Comparison of ENCODE assay signal across 24 mouse cellular contexts in genomic region chr2:82282591-82283269, GRCm38 (mm10).
DNase-seq lines count a peak whose midpoint lies in the region; ATAC-seq lines count a peak whose summit lies in the region.
"Had no signal": no experiment of that assay in that cellular context is flagged by ENCODE, and none has a peak within 500 bp of the region (broad histone marks: within the 10 kb centered on the region; RNA-seq: fewer than 3 reads in every experiment).

No protein-coding gene starts in this region.

- H3K4me1 ChIP-seq in embryonic facial prominence, embryonic 14.5 days (ENCODE audit: control insufficient read depth, insufficient read depth, low read length): no peaks in the 10 kb centered on the region
- H3K4me1 ChIP-seq in embryonic facial prominence, embryonic 10.5 days: no peaks in the 10 kb centered on the region
- H3K4me1 ChIP-seq in hindbrain, embryonic 14.5 days (replicated peaks; ENCODE audit: control insufficient read depth, insufficient read depth, low read length): no peaks in the 10 kb centered on the region
- H3K4me1 ChIP-seq in hindbrain, embryonic 11.5 days (replicated peaks; ENCODE audit: control insufficient read depth, insufficient read depth, low read length): no peaks in the 10 kb centered on the region
- H3K4me1 ChIP-seq in midbrain, embryonic 13.5 days (replicated peaks): no peaks in the 10 kb centered on the region
- H3K4me1 ChIP-seq in neural tube, embryonic 15.5 days: no peaks in the 10 kb centered on the region
- H3K4me1 ChIP-seq: heart, embryonic 12.5 days; hindbrain, embryonic 15.5 days; liver, embryonic 13.5 days; stomach, embryonic 15.5 days had no signal

- no peaks in the 10 kb centered on the region for H3K36me3 ChIP-seq in embryonic facial prominence, embryonic 14.5 days (ENCODE audit: control insufficient read depth, insufficient read depth, low read length)
- H3K36me3 ChIP-seq in embryonic facial prominence, embryonic 10.5 days (replicated peaks): no peaks in the 10 kb centered on the region
- H3K36me3 ChIP-seq in hindbrain, embryonic 14.5 days (replicated peaks; ENCODE audit: control insufficient read depth, insufficient read depth): no peaks in the 10 kb centered on the region
- no peaks in the 10 kb centered on the region for H3K36me3 ChIP-seq in hindbrain, embryonic 11.5 days (ENCODE audit: control insufficient read depth, insufficient read depth, low read length)
- no peaks in the 10 kb centered on the region for H3K36me3 ChIP-seq in midbrain, embryonic 13.5 days
- no peaks in the 10 kb centered on the region for H3K36me3 ChIP-seq in neural tube, embryonic 15.5 days
- H3K36me3 ChIP-seq: heart, embryonic 12.5 days; hindbrain, embryonic 15.5 days; liver, embryonic 13.5 days; stomach, embryonic 15.5 days had no signal

- 78% methylated on average over 2 of the region's 2 CpGs for WGBS in embryonic facial prominence, embryonic 14.5 days
- 85% methylated on average over 2 of the region's 2 CpGs for WGBS in embryonic facial prominence, embryonic 10.5 days
- 73% methylated on average over 2 of the region's 2 CpGs for WGBS in hindbrain, embryonic 14.5 days
- WGBS in hindbrain, embryonic 11.5 days: 78% methylated on average over 2 of the region's 2 CpGs
- 74% methylated on average over 2 of the region's 2 CpGs for WGBS in midbrain, embryonic 13.5 days
- 69% methylated on average over 2 of the region's 2 CpGs for WGBS in neural tube, embryonic 15.5 days

- DNase-seq in embryonic facial prominence, embryonic 14.5 days (ENCODE audit: low spot score): peak; percentile 10
- no peak for DNase-seq in embryonic facial prominence, embryonic 10.5 days (ENCODE audit: low spot score)
- DNase-seq in hindbrain, embryonic 14.5 days (ENCODE audit: low spot score): peak; percentile 33
- no peak for DNase-seq in hindbrain, embryonic 11.5 days (ENCODE audit: low spot score)
- no peak for DNase-seq in adrenal gland, adult 18-20 months (ENCODE audit: low spot score in 2 of 2)
- DNase-seq: adrenal gland, postnatal 25 days; cerebellum, adult 9-10 months; gastrocnemius, postnatal 25 days; heart, adult 18-20 months; heart, postnatal 10 days; kidney, adult 9 months; kidney, postnatal 25 days; layer of hippocampus, postnatal 36 days; liver, embryonic 13.5 days; lung, adult 2 months; lung, postnatal 14 days; thymus, postnatal 25 days had no signal

- H3K27ac ChIP-seq in embryonic facial prominence, embryonic 14.5 days (replicated peaks; ENCODE audit: low read depth, low read length): no peak overlapping the region
- no peak overlapping the region for H3K27ac ChIP-seq in embryonic facial prominence, embryonic 10.5 days (replicated peaks)
- H3K27ac ChIP-seq in hindbrain, embryonic 14.5 days: no peak overlapping the region
- H3K27ac ChIP-seq in hindbrain, embryonic 11.5 days (ENCODE audit: low read depth, low read length): no peak overlapping the region
- H3K27ac ChIP-seq in midbrain, embryonic 13.5 days: no peak overlapping the region
- no peak overlapping the region for H3K27ac ChIP-seq in neural tube, embryonic 15.5 days (replicated peaks)
- H3K27ac ChIP-seq: hindbrain, embryonic 15.5 days; layer of hippocampus, adult 2 months; liver, embryonic 13.5 days; stomach, embryonic 15.5 days had no signal

- peak; percentile 82; the same call in 1 of the 2 replicates for ATAC-seq in embryonic facial prominence, embryonic 14.5 days (ENCODE audit: low read depth)
- ATAC-seq in hindbrain, embryonic 14.5 days (ENCODE audit: low FRiP score): no peak; the same call in 1 of the 2 replicates
- ATAC-seq in hindbrain, embryonic 11.5 days (ENCODE audit: low FRiP score): no peak
- peak; percentile 86 for ATAC-seq in midbrain, embryonic 13.5 days
- peak; percentile 70 for ATAC-seq in neural tube, embryonic 15.5 days (ENCODE audit: low FRiP score)
- ATAC-seq: intestine, embryonic 16.5 days had no signal

- H3K9ac ChIP-seq in embryonic facial prominence, embryonic 14.5 days (ENCODE audit: low read depth, low read length): no peak overlapping the region
- no peak overlapping the region for H3K9ac ChIP-seq in hindbrain, embryonic 14.5 days
- no peak overlapping the region for H3K9ac ChIP-seq in hindbrain, embryonic 11.5 days (ENCODE audit: low read depth, low read length)
- no peak overlapping the region for H3K9ac ChIP-seq in midbrain, embryonic 13.5 days (replicated peaks)
- H3K9ac ChIP-seq in neural tube, embryonic 15.5 days (replicated peaks): no peak overlapping the region
- H3K9ac ChIP-seq: heart, embryonic 12.5 days; hindbrain, embryonic 15.5 days; liver, embryonic 13.5 days; stomach, embryonic 15.5 days had no signal

- no peaks in the 10 kb centered on the region for H3K9me3 ChIP-seq in embryonic facial prominence, embryonic 14.5 days (ENCODE audit: control insufficient read depth, low read length)
- H3K9me3 ChIP-seq in embryonic facial prominence, embryonic 10.5 days: no peaks in the 10 kb centered on the region
- no peaks in the 10 kb centered on the region for H3K9me3 ChIP-seq in hindbrain, embryonic 14.5 days (ENCODE audit: control insufficient read depth, low read length)
- no peaks in the 10 kb centered on the region for H3K9me3 ChIP-seq in hindbrain, embryonic 11.5 days (ENCODE audit: control insufficient read depth, low read length)
- H3K9me3 ChIP-seq in midbrain, embryonic 13.5 days: no peaks in the 10 kb centered on the region
- no peaks in the 10 kb centered on the region for H3K9me3 ChIP-seq in neural tube, embryonic 15.5 days (replicated peaks)
- H3K9me3 ChIP-seq: heart, embryonic 12.5 days; hindbrain, embryonic 15.5 days; liver, embryonic 13.5 days; stomach, embryonic 15.5 days had no signal

- H3K4me3 ChIP-seq in embryonic facial prominence, embryonic 14.5 days (ENCODE audit: low read depth, low read length): no peak overlapping the region
- no peak overlapping the region for H3K4me3 ChIP-seq in embryonic facial prominence, embryonic 10.5 days
- no peak overlapping the region for H3K4me3 ChIP-seq in hindbrain, embryonic 14.5 days (replicated peaks; ENCODE audit: low read length)
- no peak overlapping the region for H3K4me3 ChIP-seq in hindbrain, embryonic 11.5 days (ENCODE audit: low read depth, low read length)
- H3K4me3 ChIP-seq in midbrain, embryonic 13.5 days (replicated peaks): no peak overlapping the region
- no peak overlapping the region for H3K4me3 ChIP-seq in neural tube, embryonic 15.5 days (replicated peaks)
- H3K4me3 ChIP-seq: heart, embryonic 12.5 days; hindbrain, embryonic 15.5 days; layer of hippocampus, adult 2 months; liver, embryonic 13.5 days; stomach, embryonic 15.5 days had no signal

- no peaks in the 10 kb centered on the region for H3K27me3 ChIP-seq in embryonic facial prominence, embryonic 14.5 days (replicated peaks; ENCODE audit: control insufficient read depth, insufficient read depth, low read length)
- H3K27me3 ChIP-seq in embryonic facial prominence, embryonic 10.5 days (replicated peaks; ENCODE audit: low read depth, poor library complexity, severe bottlenecking): no peaks in the 10 kb centered on the region
- H3K27me3 ChIP-seq in hindbrain, embryonic 14.5 days (ENCODE audit: control insufficient read depth, insufficient read depth, low read length): no peaks in the 10 kb centered on the region
- no peaks in the 10 kb centered on the region for H3K27me3 ChIP-seq in hindbrain, embryonic 11.5 days (ENCODE audit: control insufficient read depth, insufficient read depth, low read length)
- no peaks in the 10 kb centered on the region for H3K27me3 ChIP-seq in midbrain, embryonic 13.5 days
- no peaks in the 10 kb centered on the region for H3K27me3 ChIP-seq in neural tube, embryonic 15.5 days (replicated peaks)
- H3K27me3 ChIP-seq: heart, embryonic 12.5 days; hindbrain, embryonic 15.5 days; liver, embryonic 13.5 days; stomach, embryonic 15.5 days had no signal

- H3K4me2 ChIP-seq in embryonic facial prominence, embryonic 14.5 days (ENCODE audit: low read depth, low read length): no peak overlapping the region
- H3K4me2 ChIP-seq in hindbrain, embryonic 14.5 days (replicated peaks): no peak overlapping the region
- no peak overlapping the region for H3K4me2 ChIP-seq in hindbrain, embryonic 11.5 days (replicated peaks; ENCODE audit: low read depth, low read length)
- H3K4me2 ChIP-seq in midbrain, embryonic 13.5 days (replicated peaks): no peak overlapping the region
- H3K4me2 ChIP-seq in neural tube, embryonic 15.5 days: no peak overlapping the region
- H3K4me2 ChIP-seq: heart, embryonic 12.5 days; hindbrain, embryonic 15.5 days; liver, embryonic 13.5 days; stomach, embryonic 15.5 days had no signal

Comparison
In these comparisons a context has a peak if more than half of its experiments do, and no peak if none do; other contexts are left out.
1. DNase-seq: peak in embryonic facial prominence, embryonic 14.5 days (single experiment) and hindbrain, embryonic 14.5 days (single experiment); none in embryonic facial prominence, embryonic 10.5 days (single experiment), hindbrain, embryonic 11.5 days (single experiment) and adrenal gland, adult 18-20 months (0 of 2).
2. ATAC-seq: peak in embryonic facial prominence, embryonic 14.5 days (single experiment), midbrain, embryonic 13.5 days (single experiment) and neural tube, embryonic 15.5 days (single experiment); none in hindbrain, embryonic 14.5 days (single experiment) and hindbrain, embryonic 11.5 days (single experiment).